Mouse (Mus musculus): ENCODE measurements around the gene Nps. TPM values are rescaled to one million over a fixed set of nuclear protein-coding genes. Genes with fewer than 3 reads are reported as not detected.

Gene Nps
- polyA plus RNA-seq, 1 experiment from 2014 or later = not detected

DNA sequence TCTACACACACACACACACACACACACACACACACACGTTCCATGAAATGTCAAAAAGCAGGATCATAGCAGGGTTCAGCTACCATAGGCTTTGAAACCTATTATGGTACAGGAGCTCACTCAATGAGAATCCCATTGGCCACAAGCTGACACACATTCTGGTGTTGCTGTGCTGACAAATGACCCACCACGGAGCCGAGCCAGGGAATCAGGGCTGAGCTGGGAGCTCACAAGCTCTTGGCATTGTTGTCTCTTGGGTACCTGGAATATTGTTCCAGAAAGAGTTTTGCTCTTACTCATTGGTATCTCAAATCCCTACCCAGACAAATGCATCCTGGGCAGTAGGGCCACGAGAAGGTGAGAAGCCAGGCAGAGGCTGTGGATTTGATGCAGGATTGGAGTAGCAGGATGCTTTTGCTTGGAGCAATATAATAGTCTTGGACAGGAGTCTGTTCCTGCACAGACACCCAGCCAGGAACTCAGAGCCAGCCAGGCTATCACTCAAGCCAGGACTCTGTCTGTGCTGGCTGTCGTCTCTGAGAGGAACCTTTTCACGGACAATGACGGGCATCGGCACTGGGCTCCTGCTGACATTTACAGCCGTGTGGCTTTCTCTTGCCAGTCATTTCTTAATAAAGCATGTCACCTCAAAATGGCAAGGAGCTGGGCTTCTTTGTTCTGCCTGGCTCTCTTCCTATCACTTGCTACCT is 14.2 kb upstream of the Nps start:
- WGBS = 69% methylated on average over 9 of the region's 9 CpGs
- Histone ChIP-seq H3K27me3 (replicated peaks) (no peaks in the 10 kb centered on the region; the same call in 1 of the 2 replicates), H3K27ac (ENCODE audit: poor library complexity, severe bottlenecking) (no peak overlapping the region), H3K36me3 (no peaks in the 10 kb centered on the region), H3K9me3 (replicated peaks) (no peaks in the 10 kb centered on the region), H3K4me3 (no peak overlapping the region), H3K9ac (no peak overlapping the region), H3K4me1 (replicated peaks) (no peaks in the 10 kb centered on the region), H3K4me2 (no peak overlapping the region)
- no peak for ATAC-seq (ENCODE audit: insufficient number of reproducible peaks, low FRiP score)

- no peaks in the 10 kb centered on the region; the same call in 1 of the 2 replicates for H3K27me3 ChIP-seq (replicated peaks)
- 76% methylated on average over 5 of the region's 5 CpGs for WGBS
- no peak overlapping the region for H3K27ac ChIP-seq (ENCODE audit: poor library complexity, severe bottlenecking)
- no peak overlapping the region for H3K9ac ChIP-seq
- H3K4me3 ChIP-seq = no peak overlapping the region
- ATAC-seq (ENCODE audit: insufficient number of reproducible peaks, low FRiP score) = no peak
- H3K9me3 ChIP-seq (replicated peaks) = no peaks in the 10 kb centered on the region
- no peaks in the 10 kb centered on the region for H3K36me3 ChIP-seq
- H3K4me1 ChIP-seq (replicated peaks) = no peaks in the 10 kb centered on the region
- H3K4me2 ChIP-seq = no peak overlapping the region
Measured at GRCm38 (mm10) chr7:135246386-135246785, 12.1 kb upstream of the Nps start.

DNA sequence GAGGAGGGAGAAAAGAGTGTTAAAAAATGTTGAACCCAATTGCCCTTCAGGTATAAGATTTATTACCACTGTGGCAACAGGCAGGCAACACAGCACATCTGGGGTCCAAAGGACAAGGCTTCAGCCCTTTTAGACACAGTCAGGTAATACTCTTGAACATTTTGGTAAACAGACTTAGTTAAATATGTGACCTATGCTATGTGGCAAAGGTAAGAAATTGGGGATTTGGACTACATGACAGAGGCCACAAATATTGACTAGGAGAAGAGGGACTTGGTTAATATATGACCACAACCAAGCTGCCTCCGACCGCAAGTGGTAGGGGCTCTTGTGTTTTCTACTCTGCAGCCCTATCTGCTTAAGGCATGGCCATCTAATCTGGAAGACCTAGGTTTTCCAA is 5.3 kb upstream of the Nps start:
- WGBS = 90% methylated on average over 2 of the region's 2 CpGs
- no peaks in the 10 kb centered on the region for H3K36me3 ChIP-seq
- no peak overlapping the region for H3K4me3 ChIP-seq
- no peak for ATAC-seq (ENCODE audit: insufficient number of reproducible peaks, low FRiP score)
- no peak overlapping the region for H3K27ac ChIP-seq (ENCODE audit: poor library complexity, severe bottlenecking)
- H3K9ac ChIP-seq = no peak overlapping the region
- no peak overlapping the region for H3K4me2 ChIP-seq
- H3K9me3 ChIP-seq (replicated peaks) = peaks cover 6% of the 10 kb centered on the region; the same call in 1 of the 2 replicates
- no peaks in the 10 kb centered on the region for H3K27me3 ChIP-seq (replicated peaks)
- no peaks in the 10 kb centered on the region for H3K4me1 ChIP-seq (replicated peaks)

- ATAC-seq (ENCODE audit: insufficient number of reproducible peaks, low FRiP score) = no peak
- Histone ChIP-seq H3K9ac (no peak overlapping the region), H3K36me3 (no peaks in the 10 kb centered on the region), H3K27ac (ENCODE audit: poor library complexity, severe bottlenecking) (no peak overlapping the region), H3K9me3 (replicated peaks) (peaks cover 6% of the 10 kb centered on the region; the same call in 1 of the 2 replicates), H3K4me3 (no peak overlapping the region), H3K4me1 (replicated peaks) (no peaks in the 10 kb centered on the region), H3K4me2 (no peak overlapping the region), H3K27me3 (replicated peaks) (no peaks in the 10 kb centered on the region)
- 77% methylated on average over 2 of the region's 2 CpGs for WGBS
Measured at GRCm38 (mm10) chr7:135254423-135254822, 4.1 kb upstream of the Nps start.

GRCm38 (mm10) chr7:135271011-135271410 is 12.5 kb downstream of the Nps start:
- H3K4me1 ChIP-seq (replicated peaks) = no peaks in the 10 kb centered on the region
- 0 out of 2 replicates have a peak, but pooled peaks cover 6% of the 10 kb centered on the region for H3K27me3 ChIP-seq (replicated peaks)
- no peak overlapping the region for H3K27ac ChIP-seq (ENCODE audit: poor library complexity, severe bottlenecking)
- H3K4me3 ChIP-seq = no peak overlapping the region
- no peak overlapping the region for H3K4me2 ChIP-seq
- no peak overlapping the region for H3K9ac ChIP-seq
- no peaks in the 10 kb centered on the region for H3K36me3 ChIP-seq
- ATAC-seq (ENCODE audit: insufficient number of reproducible peaks, low FRiP score) = no peak
- WGBS = 67% methylated on average over 5 of the region's 5 CpGs
- H3K9me3 ChIP-seq (replicated peaks) = no peaks in the 10 kb centered on the region

DNA sequence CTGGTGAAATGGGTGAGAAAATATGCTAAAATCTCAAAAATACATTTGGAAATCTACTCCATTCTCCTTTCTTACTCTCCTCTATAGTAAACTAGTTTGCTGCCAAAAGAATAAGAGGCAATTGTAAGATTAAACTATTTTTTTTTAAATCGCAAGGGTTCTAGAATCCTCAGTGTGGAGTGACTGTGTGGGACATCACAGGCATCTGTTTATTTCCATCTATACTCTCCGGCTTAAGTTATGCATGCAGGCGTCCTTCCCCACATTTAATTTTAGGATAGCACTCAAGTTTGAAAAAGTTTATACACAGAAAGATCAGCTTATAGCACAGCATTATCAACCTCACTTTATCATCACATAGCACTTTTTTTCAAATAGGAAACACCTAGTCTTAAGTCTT is 24.7 kb downstream of the Nps start:
- no peak for ATAC-seq (ENCODE audit: insufficient number of reproducible peaks, low FRiP score)
- Histone ChIP-seq H3K36me3 (no peaks in the 10 kb centered on the region), H3K27ac (ENCODE audit: poor library complexity, severe bottlenecking) (no peak overlapping the region), H3K4me1 (replicated peaks) (no peaks in the 10 kb centered on the region), H3K9me3 (replicated peaks) (no peaks in the 10 kb centered on the region), H3K27me3 (replicated peaks) (no peaks in the 10 kb centered on the region), H3K9ac (no peak overlapping the region), H3K4me3 (no peak overlapping the region), H3K4me2 (no peak overlapping the region)
- WGBS = 85% methylated on average over 3 of the region's 3 CpGs

GRCm38 (mm10) chr7:135289976-135290375 is 31.5 kb downstream of the Nps start:
- Histone ChIP-seq H3K27ac (ENCODE audit: poor library complexity, severe bottlenecking) (no peak overlapping the region), H3K4me2 (no peak overlapping the region), H3K27me3 (replicated peaks) (no peaks in the 10 kb centered on the region), H3K4me1 (replicated peaks) (no peaks in the 10 kb centered on the region), H3K9ac (no peak overlapping the region), H3K36me3 (no peaks in the 10 kb centered on the region), H3K4me3 (no peak overlapping the region), H3K9me3 (replicated peaks) (no peaks in the 10 kb centered on the region)
- WGBS = 80% methylated on average over 3 of the region's 3 CpGs
- no peak for ATAC-seq (ENCODE audit: insufficient number of reproducible peaks, low FRiP score)

DNA sequence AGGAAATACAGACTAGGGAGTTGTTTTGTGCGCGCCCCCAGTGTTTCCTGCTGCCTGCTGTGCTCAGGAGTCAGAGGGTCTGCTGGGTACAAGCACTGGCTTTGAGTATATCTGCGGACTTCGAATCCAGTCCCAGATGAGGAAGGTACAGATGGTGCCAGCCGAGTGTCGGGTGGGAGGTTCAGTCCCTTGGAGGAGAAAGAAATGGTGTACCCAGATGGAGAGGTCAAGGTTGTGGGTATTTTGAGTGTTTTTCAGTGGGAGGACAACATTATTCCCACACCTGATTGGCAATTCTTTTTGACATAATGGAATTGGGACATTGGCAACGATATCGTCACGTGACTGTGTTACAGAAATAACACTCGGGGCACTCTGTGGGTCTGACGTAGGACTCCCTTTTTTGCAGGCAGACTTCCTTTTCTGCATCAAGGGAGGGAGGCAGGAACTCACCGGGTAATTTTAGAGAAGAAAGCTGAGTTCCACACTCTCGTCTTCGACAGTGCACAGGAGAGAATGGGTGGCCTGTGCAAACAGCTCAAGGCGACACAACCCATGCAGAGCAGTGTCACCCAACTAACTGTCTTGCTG is 33.2 kb downstream of the Nps start:
- H3K27me3 ChIP-seq (replicated peaks) = no peaks in the 10 kb centered on the region
- no peaks in the 10 kb centered on the region for H3K36me3 ChIP-seq

DNA sequence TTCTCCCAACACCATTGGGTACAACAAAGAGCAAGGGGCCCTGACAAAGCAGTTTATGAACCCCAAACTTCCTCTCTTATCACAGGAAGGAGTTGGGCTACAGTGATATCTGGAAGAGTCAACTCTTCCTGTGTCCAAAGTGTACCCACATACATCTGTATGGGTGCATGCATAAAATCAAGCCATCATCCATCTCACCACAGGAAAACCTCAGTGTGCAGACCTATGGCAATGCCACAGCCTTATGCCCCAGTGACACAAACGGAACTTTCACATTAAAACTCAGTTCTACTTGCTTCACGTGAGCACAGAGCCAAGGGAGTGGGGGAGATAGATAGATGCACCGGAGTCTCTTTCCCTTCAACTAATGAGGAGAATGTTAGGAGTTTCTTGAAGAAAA is 36.0 kb downstream of the Nps start:
- Histone ChIP-seq H3K4me1 (replicated peaks) (0 out of 2 replicates have a peak, but pooled peaks cover 3% of the 10 kb centered on the region), H3K36me3 (no peaks in the 10 kb centered on the region), H3K4me2 (no peak overlapping the region), H3K9me3 (replicated peaks) (no peaks in the 10 kb centered on the region), H3K4me3 (no peak overlapping the region), H3K27ac (ENCODE audit: poor library complexity, severe bottlenecking) (no peak overlapping the region), H3K9ac (no peak overlapping the region), H3K27me3 (replicated peaks) (no peaks in the 10 kb centered on the region)
- no peak for ATAC-seq (ENCODE audit: insufficient number of reproducible peaks, low FRiP score)
- 78% methylated on average over 3 of the region's 3 CpGs for WGBS

More for the DNA sequence above, 33.2 kb downstream of the Nps start:
- Histone ChIP-seq H3K4me2 (no peak overlapping the region), H3K4me1 (replicated peaks) (0 out of 2 replicates have a peak, but pooled peaks cover 3% of the 10 kb centered on the region), H3K4me3 (no peak overlapping the region), H3K27ac (ENCODE audit: poor library complexity, severe bottlenecking) (no peak overlapping the region), H3K9me3 (replicated peaks) (no peaks in the 10 kb centered on the region), H3K9ac (no peak overlapping the region)
- 81% methylated on average over 15 of the region's 15 CpGs for WGBS
- ATAC-seq (ENCODE audit: insufficient number of reproducible peaks, low FRiP score) = no peak

DNA sequence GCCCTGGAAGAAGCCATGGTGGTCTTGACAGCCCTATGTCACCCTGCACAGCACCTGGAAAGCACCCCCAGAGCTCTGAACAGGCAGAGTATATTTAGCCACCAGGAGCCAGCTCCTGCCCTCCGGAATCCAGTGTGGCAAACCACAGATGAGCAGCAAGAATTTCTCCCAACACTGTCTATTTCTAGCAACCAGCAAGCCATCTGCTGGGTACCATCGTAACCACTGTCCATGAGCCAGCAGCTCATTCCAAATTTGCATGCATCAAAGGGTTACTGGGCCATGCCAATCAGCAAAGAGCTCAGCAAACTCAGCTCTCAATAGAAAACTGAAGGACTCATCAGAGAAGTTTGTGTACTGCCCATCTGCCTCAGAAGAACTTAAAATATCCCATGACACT is 46.0 kb downstream of the Nps start:
- Histone ChIP-seq H3K36me3 (no peaks in the 10 kb centered on the region), H3K4me3 (no peak overlapping the region), H3K27me3 (replicated peaks) (no peaks in the 10 kb centered on the region), H3K9me3 (replicated peaks) (no peaks in the 10 kb centered on the region), H3K4me2 (no peak overlapping the region), H3K9ac (no peak overlapping the region), H3K27ac (ENCODE audit: poor library complexity, severe bottlenecking) (no peak overlapping the region), H3K4me1 (replicated peaks) (no peaks in the 10 kb centered on the region)
- 67% methylated on average over 2 of the region's 2 CpGs for WGBS
- no peak for ATAC-seq (ENCODE audit: insufficient number of reproducible peaks, low FRiP score)
